Mouse (Mus musculus): ENCODE measurements around the gene Nanos1.
A peak's percentile ranks its signal among the peaks of the same experiment; 100 is the strongest.

The Nanos1 gene

DNA sequence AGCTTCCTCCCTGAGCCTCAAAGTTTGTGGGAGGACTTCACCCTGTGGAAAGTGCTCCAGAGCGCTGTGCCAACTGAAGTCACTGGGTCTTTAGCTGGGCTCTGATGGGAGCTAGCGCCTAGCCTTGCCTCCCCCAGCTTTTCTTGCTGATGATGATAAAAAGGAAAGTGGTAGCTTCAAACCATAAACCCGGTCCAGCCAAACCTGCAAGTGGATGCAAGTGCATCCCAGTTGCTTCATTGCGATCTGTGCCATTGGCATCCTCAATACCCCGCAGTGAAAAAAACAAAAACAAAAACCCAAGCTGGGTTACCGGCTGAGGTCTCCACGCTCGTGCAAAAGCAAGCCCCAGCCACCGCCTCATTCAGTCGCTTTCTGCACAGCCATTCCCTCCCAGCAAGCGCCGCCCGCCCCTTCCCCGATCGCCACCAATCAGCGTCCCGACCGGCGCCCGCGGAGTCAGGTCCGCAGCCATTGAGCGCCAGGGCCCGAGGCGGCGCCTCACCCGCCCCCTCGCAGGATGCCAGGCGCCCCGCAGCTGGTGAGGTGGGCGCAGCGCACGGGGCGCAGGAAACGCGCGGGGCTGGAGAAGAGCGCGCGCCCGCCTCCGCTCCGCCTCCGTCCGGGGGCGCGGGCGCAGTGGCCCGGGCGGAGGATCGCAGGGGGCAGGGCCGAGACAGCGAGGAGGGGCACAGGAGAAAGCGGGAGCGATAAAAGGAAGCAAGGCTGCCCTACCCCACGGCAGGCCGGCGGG lies at the start of gene Nanos1:
Nanos1 (plus strand) TSS at position 550 of the 754 bp plus-strand sequence.
- DNase-seq (ENCODE audit: low read depth) = peak; percentile 94

DNA sequence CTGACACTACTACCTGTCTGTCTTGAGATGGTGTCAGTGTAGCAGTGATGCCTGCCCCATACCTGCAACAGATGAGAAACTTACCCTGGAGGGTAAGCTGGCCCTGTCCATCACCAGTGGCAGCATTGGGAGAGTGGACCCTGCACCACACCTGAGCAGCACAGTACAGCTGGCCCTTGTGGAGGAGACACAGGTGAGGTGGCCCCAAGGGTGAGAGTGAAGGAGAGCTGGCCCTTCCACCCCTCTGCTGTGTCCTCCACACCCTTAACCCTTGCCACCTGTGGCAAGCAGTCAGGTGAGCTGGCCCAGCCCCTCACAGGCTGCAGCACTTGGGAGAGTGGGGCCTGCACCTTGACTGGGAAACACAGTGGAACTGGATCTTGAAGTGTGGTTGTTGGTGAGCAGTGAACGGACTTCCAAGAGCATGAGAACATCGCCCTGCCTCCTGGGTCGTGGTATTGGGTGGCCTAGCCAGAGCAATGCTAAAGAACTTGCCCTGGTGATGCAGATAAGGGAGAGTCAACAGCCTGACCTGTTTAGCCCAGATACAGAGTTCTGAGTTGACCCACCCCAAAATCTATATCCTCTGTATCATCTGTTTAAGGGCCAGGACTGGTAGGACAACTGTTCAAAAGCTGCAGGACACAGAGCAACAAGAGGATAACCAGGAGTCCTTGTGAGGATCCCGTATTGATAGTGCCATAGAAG lies 46.4 kb upstream of the Nanos1 start:
- DNase-seq (ENCODE audit: low read depth) = no peak

DNA sequence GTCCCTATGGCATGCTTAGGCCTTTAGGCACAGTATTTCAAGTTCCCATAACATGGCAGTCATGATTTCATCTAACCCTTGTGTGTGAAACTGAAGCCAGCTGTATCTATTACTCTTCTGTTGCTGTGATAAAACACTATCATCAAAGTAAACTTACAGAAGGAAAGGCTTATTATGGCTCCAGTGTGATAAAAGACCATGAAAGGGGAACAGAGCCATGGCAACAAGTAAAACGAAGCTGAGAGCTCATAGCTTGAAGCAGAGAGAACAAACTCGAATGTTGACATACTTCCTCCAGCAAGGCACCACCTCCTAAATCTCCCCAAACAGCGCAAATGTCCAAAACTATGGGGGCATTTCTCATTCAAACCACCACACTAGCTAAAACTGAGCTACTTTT lies 45.6 kb upstream of the Nanos1 start:
- DNase-seq (ENCODE audit: low read depth) = no peak

DNA sequence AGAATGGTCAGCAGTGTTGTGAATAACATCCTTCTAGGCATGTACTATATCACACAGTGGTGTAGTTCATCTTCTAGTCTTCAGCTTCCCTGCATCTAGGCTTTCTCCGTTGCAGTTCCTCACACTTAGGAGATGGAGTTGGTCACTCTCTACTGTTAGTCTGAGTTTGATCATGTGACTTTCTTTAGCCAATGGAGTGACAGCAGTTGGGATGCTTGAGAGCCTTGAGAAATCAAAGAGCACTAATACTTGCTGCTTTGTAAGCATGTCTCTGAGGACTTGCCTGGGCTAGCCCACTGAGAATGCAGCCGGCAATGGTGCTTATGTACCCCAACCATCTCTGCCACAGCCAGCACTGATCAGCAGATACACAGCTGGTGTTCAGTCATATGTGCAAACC lies 43.2 kb upstream of the Nanos1 start:
- DNase-seq (ENCODE audit: low read depth) = no peak

DNA sequence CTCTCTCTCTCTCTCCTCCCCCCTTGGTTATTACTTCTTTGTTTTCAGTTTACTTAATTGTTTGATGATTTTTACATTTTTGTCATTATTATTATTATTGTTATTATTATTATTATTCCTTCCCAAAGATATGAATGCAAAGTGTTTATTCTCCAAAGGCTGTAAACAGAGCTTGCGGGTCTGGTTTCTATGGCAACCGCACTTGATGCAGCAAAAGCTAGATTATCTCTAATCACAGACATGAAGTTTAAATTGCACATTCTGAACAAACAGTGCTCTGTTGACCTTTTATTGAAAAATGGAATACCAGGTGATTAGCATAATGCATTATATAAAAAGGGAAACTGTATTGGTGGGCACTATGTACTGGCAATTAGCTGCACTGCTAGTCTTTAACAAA lies 39.4 kb upstream of the Nanos1 start:
- no peak for DNase-seq (ENCODE audit: low read depth)

DNA sequence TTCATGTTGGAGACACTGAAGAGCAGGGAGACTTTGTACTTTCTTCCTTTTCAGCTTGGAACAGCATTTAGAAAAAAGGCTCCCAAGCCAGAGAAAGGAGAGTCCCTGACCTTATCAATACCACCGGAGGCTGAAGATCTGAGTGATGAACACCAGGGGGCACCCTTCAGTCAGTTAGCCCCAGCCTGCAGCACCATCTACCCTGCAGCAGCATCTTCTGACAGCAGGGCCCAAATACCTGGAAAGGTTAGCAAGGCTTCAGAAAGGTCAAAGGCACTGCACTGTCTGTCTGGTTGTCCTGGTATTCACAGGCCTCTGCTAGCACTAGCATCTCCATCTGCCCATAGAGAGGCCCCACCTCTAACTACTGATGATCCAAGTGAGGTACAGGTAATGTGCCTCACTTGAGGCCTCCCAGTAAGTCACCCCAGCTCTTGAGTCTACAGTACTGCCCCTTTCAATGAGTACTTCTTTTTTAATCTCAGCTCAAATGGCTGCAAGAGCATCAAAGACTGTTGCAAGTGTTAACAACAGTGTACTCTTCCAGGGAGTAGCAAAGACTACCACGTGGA lies 25.4 kb upstream of the Nanos1 start:
- peak; percentile 76 for DNase-seq (ENCODE audit: low read depth)

DNA sequence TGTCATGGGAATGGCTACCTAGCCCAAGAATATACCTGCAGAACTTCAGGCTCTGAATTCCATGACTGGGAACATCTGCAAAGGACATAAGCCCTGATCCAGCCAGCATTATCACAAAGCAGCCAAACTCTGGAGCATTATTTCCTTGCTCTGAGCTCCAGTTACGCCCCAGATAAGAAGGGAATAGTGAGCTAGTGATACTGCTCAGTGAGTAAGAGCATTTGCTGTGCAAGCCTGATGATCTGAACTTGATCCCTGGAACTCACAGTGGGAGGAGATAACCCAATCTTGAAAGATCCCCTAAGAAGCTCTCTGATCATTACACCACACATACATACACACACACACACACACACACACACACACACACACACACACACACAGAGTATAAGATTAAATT lies 24.5 kb upstream of the Nanos1 start:
- DNase-seq (ENCODE audit: low read depth) = no peak

DNA sequence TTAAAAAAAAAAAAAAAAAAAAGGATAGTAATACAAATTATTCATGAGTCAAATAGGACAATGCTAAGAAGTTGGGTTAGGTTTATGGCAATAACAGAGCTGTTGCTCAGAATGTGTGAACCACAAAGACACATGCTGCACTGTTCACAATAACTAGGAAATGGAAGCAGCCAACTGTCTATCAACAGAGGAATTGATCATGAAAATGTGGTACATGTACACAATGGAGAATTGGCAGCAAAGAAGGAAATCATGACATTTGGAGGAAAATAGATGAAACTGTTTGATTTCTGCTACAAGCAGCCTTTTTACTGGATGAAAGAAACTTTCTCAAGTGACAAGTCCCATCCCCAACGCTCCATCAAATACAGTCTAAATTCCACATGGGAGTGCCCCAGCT lies 23.8 kb upstream of the Nanos1 start:
- no peak for DNase-seq (ENCODE audit: low read depth)

DNA sequence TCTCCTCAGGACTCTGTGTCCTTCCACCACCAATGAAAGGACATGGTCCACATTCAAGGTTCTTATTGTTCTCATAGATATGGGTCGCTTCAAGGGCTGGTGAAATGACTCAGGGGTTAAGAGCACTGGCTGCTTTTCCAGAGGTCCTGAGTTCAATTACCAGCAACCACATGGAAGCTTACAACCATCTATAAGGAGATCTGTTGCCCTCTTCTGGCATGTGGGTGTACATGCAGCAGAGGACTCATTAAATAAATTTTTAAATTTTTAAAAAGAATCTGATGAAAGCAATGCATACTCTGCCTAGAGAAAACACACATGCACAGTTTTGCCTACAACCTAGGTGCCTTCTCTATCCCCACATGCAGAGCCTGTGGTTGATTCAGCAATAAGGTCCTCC lies 15.2 kb upstream of the Nanos1 start:
- peak; percentile 15 for DNase-seq (ENCODE audit: low read depth)

DNA sequence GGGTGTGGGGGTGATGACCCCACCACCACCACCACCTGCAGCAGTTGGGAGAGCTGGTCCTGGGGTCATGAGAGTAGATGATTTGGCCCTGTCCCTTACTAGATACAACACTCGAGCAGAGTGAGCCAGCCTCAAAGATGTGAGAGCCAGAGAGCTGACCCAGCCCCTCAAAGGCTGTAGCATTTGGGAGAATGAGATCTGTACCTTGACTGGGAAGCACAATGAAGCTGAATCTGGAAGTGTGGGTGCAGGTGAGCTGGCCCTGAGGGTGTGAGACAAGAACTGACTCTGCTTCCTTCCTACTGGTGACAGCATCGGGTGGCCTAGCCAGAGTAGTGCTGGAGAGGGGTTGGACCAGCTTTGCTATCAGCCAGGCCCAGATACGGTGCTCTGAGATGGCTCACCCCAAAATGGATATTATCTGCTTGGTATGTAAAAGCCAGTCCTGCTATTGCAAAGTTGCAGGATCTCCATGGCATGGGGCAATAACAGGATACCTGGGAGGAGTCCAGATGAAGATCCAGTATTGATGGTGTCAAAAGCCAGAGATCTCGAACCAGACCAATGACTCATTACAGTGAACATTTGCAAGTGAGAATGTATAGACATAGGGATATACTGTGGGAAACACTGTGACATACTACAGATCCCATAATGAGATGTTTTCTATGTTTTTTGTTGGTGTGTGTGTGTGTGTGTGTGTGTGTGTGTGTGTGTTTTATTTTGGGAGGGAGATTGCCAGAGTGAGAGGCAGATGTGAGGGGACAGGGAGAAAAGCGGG lies 11.8 kb upstream of the Nanos1 start:
- no peak for DNase-seq (ENCODE audit: low read depth)

DNA sequence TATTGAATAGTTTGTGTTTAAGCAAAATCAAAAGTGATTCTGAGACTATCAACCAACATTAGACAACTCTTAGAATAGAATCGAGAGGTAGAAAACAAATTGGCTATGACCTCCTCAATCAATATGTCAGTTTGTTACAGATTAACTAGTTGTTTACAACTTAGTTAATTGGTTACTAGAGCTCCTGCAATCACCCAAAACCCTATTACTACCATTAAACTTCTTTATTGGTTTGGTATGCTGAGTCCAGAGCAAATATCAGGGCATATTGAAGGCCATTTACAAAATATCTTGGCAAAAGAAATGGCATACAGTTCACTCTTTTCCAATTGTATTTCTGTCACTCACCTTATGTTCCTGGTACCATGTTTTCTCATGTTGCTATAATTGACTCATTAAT lies 8.0 kb upstream of the Nanos1 start:
- DNase-seq (ENCODE audit: low read depth) = no peak

DNA sequence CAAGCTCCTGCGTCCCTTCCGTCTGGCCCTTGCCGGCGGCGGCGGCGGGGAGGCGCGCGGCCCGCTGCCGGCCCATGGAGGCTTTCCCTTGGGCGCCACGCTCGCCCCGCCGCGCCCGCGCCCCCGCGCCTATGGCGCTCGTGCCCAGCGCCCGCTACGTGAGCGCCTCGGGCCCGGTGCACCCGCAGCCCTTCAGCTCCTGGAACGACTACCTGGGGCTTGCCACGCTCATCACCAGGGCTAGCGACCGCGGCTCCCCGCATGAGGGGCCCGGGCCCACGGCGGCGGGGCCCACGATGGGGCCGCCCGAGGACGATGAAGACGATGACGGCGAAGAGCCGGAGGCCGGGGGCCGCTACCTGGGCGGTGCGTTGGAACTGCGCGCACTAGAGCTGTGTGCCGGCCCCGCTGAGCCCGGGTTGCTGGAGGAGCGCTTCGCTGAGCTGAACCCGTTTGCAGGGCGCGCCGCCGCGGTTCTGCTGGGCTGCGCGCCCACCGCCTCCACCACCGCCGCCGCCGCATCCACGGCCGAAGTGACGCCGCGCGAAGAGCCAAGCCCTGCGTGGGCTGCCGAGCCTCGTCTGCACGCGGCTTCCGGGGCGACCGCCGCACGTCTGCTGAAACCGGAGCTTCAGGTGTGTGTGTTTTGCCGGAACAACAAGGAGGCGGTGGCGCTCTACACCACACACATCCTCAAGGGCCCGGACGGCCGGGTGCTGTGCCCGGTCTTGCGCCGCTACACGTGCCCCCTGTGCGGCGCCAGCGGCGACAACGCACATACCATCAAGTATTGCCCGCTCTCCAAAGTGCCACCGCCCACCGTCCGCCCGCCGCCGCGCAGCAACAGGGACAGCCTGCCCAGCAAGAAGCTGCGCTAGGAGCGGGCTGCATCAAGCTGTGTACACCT lies 658 bp downstream of the Nanos1 start:
- DNase-seq (ENCODE audit: low read depth) = peak; percentile 55

DNA sequence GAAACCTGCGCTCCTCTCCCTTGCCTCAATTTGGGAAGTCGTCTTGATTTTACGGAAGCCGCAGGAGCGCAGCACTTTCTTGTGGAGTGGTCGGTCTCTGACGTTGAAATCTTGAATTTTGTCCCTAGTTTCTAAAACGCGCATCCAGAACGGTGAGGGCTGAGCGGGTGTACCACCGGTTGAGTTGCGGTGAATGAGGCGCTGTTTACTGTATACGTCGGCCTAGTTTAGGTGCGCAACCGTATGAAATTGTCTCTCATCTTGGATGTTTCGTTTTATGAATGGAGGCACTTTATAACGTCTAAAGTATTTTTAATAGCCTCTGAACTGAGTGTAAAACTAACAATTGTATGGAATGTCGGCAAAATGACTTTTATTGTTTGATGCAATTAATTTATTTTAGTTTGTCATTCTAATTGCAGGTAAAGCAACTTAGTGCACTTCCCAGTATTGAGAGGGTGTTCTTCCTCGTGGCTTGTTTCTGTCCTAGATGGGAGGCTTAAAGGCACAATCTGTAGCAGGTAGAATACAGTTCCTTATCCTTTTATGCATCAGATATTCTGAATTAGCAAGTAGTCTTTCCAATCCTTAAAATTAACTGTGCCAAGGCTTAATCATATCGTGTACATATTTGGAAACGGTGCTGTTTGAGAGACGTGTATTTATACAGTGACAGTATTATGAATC lies 1.5 kb downstream of the Nanos1 start:
- DNase-seq (ENCODE audit: low read depth) = no peak

DNA sequence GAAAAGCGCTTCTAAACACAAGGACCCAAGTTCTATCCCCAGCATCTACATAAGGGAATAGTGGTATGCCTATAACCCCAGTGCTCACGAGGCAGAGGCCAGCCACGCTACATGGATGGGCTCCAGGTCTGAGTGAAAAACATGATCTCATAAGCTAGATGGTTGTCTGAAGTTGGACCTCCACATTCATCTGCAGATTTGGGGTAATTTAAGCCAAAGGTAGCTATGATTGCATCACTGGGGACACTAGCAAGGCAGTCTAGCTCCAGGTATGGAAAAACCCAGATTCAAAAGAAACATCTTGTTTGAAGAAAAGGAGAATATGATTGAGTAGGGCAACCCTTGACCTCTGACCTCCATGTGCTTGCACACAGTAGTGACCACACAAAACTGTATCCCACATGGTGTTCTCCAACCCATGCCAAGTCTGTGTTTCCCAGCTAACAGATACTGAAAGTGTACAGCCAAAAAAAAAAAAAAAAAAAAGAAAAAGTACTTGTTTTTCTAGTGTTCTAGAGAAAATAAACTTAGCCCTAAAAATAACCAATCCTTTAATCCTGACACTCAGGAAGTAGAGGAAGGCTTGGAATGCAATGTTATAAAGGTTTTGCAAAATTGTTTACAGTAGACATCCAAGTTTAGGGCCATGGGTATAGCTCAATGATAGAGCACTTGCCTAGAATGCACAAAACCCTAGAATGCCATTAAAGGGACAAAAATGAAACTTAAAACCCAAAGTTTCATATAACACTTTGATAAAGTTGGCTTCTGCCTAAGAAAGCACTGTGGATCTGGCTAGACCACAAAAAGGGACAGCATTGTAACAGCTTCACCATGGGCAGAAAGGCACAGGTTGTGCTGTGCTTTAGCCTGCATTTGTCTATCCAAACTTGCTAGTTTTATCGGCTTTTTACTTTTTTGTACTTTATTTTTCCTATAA lies 3.4 kb downstream of the Nanos1 start:
- peak; percentile 60 for DNase-seq (ENCODE audit: low read depth)

DNA sequence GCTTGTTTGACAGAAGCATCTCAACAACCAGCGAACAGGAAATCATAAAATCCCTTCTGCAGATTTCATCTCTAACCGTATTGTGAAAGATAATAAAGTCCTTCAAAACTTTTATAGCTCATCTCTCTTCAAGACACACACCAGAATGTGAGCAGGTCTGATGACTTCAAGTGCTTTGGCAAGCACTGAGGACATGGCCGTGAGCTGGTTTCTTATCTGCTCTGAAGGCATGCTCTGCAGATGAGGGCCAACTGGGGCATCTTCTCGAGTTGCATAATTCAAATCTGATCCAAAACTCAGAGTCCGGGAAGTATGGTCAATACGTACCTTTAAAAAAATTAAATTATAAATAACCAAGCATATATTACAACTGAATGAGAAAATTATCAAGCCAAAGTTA lies 17.6 kb downstream of the Nanos1 start:
- DNase-seq (ENCODE audit: low read depth) = no peak

DNA sequence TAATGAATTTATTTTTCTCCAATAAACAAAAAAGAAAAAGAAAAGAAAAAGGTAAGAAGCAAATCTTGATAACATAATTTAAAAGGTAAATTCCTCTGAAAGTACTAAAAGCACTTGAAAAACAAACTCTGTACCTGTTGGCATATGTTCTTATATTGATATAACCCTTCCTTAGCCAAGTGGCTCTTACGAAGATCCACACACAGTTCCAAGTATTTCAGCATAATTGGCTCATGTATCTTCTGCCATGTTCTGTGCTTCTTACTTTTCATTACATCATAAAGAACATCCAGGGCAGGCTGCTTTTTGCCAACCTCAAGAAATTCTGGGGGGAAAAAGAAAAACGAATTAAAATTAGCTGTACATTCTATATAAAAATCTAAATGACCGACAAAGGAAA lies 26.2 kb downstream of the Nanos1 start:
- DNase-seq (ENCODE audit: low read depth) = no peak

DNA sequence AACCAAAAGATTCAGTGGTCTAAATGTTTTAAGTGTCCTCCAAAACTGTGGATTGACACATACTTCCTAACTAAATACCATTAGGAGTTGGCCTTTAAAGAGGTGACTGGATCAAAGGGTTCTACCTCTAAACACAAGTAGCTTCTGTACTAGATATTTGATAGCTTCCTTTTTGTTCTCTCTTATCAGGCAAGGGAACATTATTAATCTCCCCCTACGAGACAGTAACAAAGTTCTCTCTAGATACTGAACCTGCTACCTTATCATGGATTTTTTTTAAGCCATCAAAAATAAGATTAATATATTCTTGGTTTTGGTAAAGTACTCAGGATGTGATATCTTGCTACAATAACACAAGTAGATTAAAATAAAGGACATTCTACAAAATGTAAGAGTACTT lies 28.9 kb downstream of the Nanos1 start:
- no peak for DNase-seq (ENCODE audit: low read depth)

DNA sequence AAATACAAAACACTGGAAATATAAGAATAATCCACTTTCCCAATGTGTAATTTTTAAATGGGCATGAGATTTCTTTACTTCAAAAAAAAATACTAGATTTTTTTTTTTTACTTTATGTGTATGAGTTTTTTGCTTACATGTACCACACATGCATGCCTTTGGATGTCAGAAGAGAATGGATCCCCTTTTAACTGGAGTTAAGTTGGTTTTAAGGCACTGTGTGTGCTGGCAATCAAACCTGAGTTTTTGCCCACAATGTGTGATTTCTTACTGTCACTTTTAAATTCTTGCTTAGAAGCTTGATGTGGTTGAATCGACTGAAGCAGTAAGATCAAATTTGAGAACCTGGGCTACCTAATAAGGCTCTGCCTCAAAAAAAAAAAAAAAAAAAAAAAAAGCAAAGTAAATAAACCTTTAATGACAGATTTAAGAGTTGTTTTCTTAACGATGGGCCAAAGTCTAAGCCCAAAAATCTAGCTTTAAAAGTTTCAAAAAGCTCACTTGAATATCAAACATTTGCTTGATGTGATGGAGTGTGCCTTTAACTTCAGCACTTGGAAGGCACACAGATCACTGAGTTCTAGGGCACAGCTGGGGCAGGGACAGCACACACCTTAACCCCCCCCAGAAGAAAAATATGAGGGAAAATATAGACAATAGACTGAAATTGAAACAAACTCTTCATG lies 31.8 kb downstream of the Nanos1 start:
- DNase-seq (ENCODE audit: low read depth) = no peak
